Mouse (Mus musculus) small intestine, adult 2 months (tissue): Measurements from ENCODE around the gene Cd19. TPM values are rescaled to one million over a fixed set of nuclear protein-coding genes. Genes with fewer than 3 reads are reported as not detected.

Source experiments
- H3K27ac ChIP-seq: fragments of 200-500 bp; 2 replicates; pipeline ENCODE4 v1.5.1; 2012; ENCODE audit warnings: low read depth, low read length, control low read depth, inconsistent platforms; ENCODE audit not compliant: insufficient read depth
- H3K27me3 ChIP-seq: fragments of 200-500 bp; 2 replicates; pipeline ENCODE4 v1.6.1; 2012; ENCODE audit warnings: mild to moderate bottlenecking, moderate library complexity, low read length, inconsistent platforms; ENCODE audit not compliant: control insufficient read depth, insufficient read depth
- H3K36me3 ChIP-seq: fragments of 200-500 bp; 2 replicates; pipeline ENCODE4 v1.6.1; 2012; ENCODE audit warnings: mild to moderate bottlenecking, low read length, control low read depth, inconsistent platforms; ENCODE audit not compliant: control insufficient read depth, insufficient read depth
- H3K4me1 ChIP-seq: fragments of 200-500 bp; 2 replicates; pipeline ENCODE4 v1.6.1; 2012; ENCODE audit warnings: low read length, inconsistent platforms, mixed read lengths; ENCODE audit not compliant: control insufficient read depth, insufficient read depth, insufficient read length
- H3K4me3 ChIP-seq: fragments of 200-500 bp; 2 replicates; pipeline ENCODE4 v1.5.1; 2012; ENCODE audit warnings: low read depth, mild to moderate bottlenecking, control low read depth, inconsistent platforms, low read length, moderate library complexity
- CTCF ChIP-seq: fragments of 200-500 bp; IDR thresholded peaks from 2 replicates; pipeline ENCODE4 v1.5.1; 2012; ENCODE audit warnings: low read depth, mild to moderate bottlenecking, control low read depth, inconsistent platforms, low read length, moderate library complexity, mixed read lengths; ENCODE audit not compliant: insufficient replicate concordance, insufficient read length; ENCODE audit errors: extremely low read depth
- POLR2A ChIP-seq: fragments of 200-500 bp; IDR thresholded peaks from 2 replicates; pipeline ENCODE4 v1.6.1; 2012; ENCODE audit warnings: low read depth, mild to moderate bottlenecking, control low read depth, inconsistent platforms, low read length, moderate library complexity
- WGBS: fragments of 180-500 bp; shearing (Covaris S2); methylation state at CpG from one replicate; pipeline ENCODE4 v1.1.7; 2018; 5-methylcytosine and 5-hydroxymethylcytosine counted together
- polyA plus RNA-seq: library from polyadenylated mRNA; depleted of rRNA; stranded (reverse); fragments of >200 nt; gene quantifications from 2 replicates; pipeline ENCODE4 v1.2.3, GENCODE M21; 2012; rRNA removed

The Cd19 gene
- polyA plus RNA-seq, result 3.9 and 8.0 TPM in 2 replicates

DNA sequence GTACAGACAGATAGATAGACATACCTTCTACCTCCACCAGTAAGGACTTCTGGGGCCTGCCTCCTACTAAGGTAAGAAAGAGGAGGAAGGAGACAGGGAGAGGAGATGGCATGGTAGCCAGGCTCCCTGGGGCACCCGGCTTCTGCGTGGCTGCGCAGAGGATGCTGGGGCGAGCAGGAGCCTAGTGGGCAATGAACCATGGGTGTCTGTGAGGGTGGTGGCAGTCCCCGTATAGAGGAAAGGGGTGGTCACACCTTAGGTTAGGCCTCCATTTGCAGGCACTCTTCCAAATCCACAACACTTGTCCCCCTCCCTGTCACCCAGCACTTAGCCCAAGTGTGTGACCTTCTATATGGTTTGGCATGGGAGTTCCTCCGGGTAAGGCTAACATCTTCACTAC lies at the start of gene Cd19:
TSS of gene Cd19 (minus strand) at position 165 of the 400 bp plus-strand sequence.
- no peak within 1 kb of the TSS for H3K27ac ChIP-seq
- no peaks in the 10 kb centered on the region for H3K36me3 ChIP-seq
- peak within 1 kb of the TSS; percentile 25 for H3K4me3 ChIP-seq
- H3K27me3 ChIP-seq, result no peaks in the 10 kb centered on the region
- WGBS, result 86% methylated on average over 6 of the region's 6 CpGs
- H3K4me1 ChIP-seq, result no peaks in the 10 kb centered on the region
- no peak for TF ChIP-seq POLR2A
- no peak for TF ChIP-seq CTCF

DNA sequence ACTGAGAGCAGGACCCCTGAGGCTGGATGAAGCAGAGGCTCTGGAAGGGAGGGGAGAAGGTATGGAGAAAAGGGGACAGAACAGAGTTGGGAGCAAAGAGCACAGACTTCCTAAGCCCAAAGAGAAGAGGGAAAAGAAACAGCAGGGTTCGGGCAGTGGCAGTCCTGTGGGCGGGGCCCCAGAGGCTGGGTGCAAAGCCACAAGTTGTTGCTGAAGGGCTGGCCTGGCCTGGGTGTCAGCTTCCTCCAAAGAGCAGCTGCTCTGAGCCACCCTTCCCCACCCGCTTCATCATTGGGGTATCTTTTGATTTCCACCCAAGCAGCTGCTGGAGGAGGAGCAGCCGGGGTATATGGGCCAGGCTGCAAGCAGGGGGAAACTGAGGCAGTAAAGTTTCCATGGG lies 49.4 kb upstream of the Cd19 start:
- Histone ChIP-seq H3K27me3 (no peaks in the 10 kb centered on the region), H3K36me3 (peaks cover 24% of the 10 kb centered on the region), H3K4me3 (no peak overlapping the region), H3K27ac (no peak overlapping the region), H3K4me1 (no peaks in the 10 kb centered on the region; the same call in 1 of the 2 replicates)
- TF ChIP-seq POLR2A, result no peak
- no peak for TF ChIP-seq CTCF
- WGBS, result 45% methylated on average over 4 of the region's 4 CpGs

DNA sequence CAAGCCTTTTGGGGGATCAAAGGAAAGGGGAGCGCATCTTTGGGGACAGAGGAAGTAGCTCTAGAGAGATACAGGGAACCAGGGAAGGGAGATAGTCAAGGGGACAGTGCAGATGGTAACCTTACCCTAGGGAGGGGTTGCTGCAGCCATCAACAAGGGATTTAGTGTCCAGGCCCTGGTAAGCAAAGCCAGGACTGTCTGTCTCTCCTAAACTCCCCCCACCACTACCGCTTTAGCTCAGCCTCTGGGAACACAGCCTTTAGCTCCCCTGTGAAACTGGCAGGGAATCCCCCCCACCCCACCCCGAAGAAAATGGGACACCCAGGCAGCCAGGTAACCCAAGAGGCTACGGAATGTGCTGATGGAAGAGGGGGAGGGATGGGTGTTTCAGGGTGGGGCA lies 48.9 kb upstream of the Cd19 start:
- Histone ChIP-seq H3K27me3 (no peaks in the 10 kb centered on the region), H3K27ac (no peak overlapping the region), H3K4me1 (no peaks in the 10 kb centered on the region; the same call in 1 of the 2 replicates), H3K36me3 (peaks cover 19% of the 10 kb centered on the region), H3K4me3 (no peak overlapping the region)
- TF ChIP-seq POLR2A (no peak), CTCF (no peak)
- WGBS, result 65% methylated on average over 4 of the region's 4 CpGs

DNA sequence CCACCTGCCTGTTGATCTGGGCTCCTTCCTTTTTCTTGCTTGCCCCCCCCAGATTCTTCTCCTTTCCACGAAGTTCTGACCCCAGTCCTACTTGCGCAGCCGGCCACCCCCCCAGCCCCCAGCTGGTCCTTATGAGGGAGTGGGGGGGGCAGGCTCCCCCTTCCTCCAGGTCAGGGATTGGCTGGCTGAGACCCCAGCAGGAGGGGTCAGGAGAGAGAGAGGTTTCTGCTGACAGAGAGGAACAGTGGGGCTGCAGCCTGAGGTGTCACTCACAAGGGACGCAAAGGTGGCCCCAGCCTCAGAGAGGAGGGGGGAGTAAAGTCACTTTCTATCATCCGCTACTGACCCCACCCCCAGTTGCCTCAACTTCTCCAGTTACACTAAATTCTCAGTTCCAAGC lies 48.3 kb upstream of the Cd19 start, which contains the start of gene Atp2a1:
TSS of gene Atp2a1 (minus strand) at position 105 of the 400 bp plus-strand sequence.
- H3K27me3 ChIP-seq, result no peaks in the 10 kb centered on the region
- H3K4me3 ChIP-seq, result no peak within 1 kb of the TSS
- H3K4me1 ChIP-seq, result no peaks in the 10 kb centered on the region; the same call in 1 of the 2 replicates
- no peak within 1 kb of the TSS for H3K27ac ChIP-seq
- H3K36me3 ChIP-seq, result peaks cover 13% of the 10 kb centered on the region
- no peak for TF ChIP-seq CTCF
- no peak for TF ChIP-seq POLR2A
- WGBS, result 66% methylated on average over 5 of the region's 5 CpGs

DNA sequence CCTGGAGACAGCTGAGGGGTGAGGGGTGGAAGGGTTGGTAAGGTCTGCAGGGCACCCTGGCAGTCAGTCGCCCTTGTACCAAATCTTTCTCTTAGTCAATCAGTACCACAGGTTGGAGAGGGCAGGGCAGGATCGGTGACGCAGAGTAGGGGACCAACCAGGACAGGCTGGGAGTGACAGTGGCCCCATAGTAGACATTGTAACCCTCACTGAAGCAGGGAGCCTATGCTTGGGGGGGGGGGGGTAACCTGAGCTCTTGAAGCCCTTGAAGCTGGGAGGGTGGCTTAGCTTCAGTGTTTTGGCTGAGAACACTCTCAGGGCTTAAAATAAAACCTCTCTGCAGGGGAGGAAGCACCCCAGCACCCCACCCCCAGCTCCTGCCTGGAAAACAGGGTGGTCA lies 46.9 kb upstream of the Cd19 start:
- Histone ChIP-seq H3K36me3 (peaks cover 2% of the 10 kb centered on the region; the same call in 1 of the 2 replicates), H3K4me3 (no peak overlapping the region), H3K4me1 (no peaks in the 10 kb centered on the region), H3K27me3 (no peaks in the 10 kb centered on the region), H3K27ac (no peak overlapping the region)
- WGBS, result 71% methylated on average over 3 of the region's 3 CpGs
- no peak for TF ChIP-seq POLR2A
- TF ChIP-seq CTCF, result no peak

DNA sequence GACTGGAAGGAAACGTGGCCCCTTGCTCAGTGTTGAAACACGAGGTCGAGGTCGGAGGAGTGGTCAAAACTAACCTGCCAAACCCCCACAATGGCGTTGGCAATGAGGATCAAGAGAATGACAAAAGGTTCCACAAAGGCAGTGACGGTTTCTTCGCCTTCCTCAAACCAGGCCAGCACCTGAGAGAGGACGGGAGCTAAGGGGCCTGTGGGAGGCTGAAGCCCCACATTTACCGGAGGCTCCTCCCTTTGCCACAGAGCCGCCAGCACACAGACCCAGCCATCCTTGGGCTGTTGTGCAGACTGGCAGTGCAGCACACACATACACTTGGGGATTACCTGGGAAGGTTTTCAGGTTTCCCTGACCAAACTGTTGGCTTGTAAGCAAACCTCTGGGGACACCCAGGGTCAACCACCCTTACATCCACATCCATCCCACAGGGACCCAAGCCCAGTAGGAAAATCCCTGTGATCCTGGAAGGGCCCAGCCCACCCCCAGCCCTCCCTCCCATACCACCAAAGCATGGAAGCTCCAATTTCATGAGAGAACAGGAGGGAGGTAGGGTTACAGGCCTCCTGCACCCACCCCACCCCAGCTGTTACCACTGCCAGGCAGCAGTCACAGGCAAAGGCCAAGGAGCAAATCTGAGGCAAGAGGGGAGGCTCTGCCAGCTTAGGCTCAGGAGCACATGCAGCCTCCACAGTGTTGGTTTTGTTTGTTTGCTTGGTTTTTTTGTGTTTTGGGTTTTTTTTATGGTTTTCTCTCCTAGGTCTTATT lies 46.1 kb upstream of the Cd19 start:
- TF ChIP-seq POLR2A (no peak), CTCF (no peak)
- Histone ChIP-seq H3K27ac (no peak overlapping the region), H3K4me1 (no peaks in the 10 kb centered on the region), H3K36me3 (no peaks in the 10 kb centered on the region), H3K27me3 (no peaks in the 10 kb centered on the region), H3K4me3 (no peak overlapping the region)
- WGBS, result 53% methylated on average over 10 of the region's 10 CpGs

DNA sequence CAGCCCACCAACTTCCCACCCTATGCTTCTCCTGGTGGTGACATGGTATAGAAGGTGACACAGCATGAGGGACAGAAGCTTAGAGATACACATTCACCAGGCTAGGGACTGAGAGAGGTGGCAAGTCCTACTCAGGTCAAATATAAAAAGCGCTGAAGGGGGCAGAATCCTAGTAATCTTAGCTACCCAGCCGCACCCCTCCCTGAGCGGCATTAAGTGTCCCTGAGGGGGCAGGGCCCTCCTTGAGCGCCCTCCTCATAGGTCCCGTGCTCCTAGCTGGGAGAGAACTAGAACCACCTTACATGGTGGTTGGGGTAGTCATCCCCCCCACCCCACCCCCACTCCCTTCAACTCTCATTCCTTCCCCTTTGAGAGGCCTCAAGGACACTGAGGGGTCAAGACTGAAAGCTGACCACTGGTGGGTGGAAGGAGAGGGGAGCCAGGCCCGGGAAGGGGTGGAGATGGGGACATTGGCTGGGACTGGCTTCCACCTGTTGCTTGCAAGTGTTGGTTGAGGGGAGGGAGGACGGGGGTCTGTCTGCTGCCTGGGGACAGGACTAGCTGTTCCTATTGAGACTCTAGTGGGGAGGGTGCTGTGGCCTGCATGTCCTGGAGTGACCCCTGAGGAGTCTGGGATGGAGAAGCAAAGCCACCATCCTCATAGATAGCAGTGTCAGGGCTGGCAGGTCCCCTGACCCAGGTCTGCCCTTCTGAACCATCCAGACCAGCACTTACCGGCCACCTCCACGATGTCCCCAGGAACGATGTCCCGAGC lies 44.3 kb upstream of the Cd19 start:
- 81% methylated on average over 11 of the region's 11 CpGs for WGBS

More for the DNA sequence above, 44.3 kb upstream of the Cd19 start:
- Histone ChIP-seq H3K27ac (no peak overlapping the region), H3K4me3 (no peak overlapping the region), H3K36me3 (no peaks in the 10 kb centered on the region), H3K27me3 (no peaks in the 10 kb centered on the region), H3K4me1 (no peaks in the 10 kb centered on the region)
- TF ChIP-seq POLR2A (no peak), CTCF (no peak)
